ENCODE assay signal across 8 mouse cellular contexts in the genomic region with DNA sequence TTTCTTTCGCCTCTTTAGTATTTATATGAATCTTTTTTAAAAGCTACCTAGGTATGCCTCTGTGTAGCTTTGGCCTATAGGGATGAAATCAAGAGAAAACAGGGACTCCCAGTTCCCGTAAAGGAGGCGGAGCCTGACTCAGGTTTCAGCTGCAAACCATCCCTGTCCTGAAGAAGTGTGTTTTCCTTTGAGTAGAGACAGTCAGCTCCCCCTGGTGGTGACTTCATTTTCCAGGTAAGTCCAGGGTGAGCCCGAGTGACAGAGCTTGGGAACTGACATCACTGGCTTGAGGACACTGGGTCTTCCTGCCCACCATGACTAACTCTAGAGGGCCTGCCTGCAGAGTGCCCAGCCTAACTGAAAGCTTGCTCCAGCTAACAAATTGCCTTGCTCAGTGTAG. TPM values are rescaled to one million over a fixed set of nuclear protein-coding genes. Genes with fewer than 3 reads are reported as not detected.
DNase-seq lines count a peak whose midpoint lies in the region; ATAC-seq lines count a peak whose summit lies in the region.

No protein-coding gene starts in this region.

- WGBS in embryonic facial prominence, embryonic 12.5 days = 33% methylated on average over 4 of the region's 4 CpGs
- WGBS in intestine, embryonic 15.5 days = 33% methylated on average over 4 of the region's 4 CpGs

- H3K4me1 ChIP-seq in embryonic facial prominence, embryonic 12.5 days = no peaks in the 10 kb centered on the region
- no peaks in the 10 kb centered on the region for H3K4me1 ChIP-seq in intestine, embryonic 15.5 days (replicated peaks)

- no peak overlapping the region for H3K27ac ChIP-seq in embryonic facial prominence, embryonic 12.5 days
- no peak overlapping the region for H3K27ac ChIP-seq in intestine, embryonic 15.5 days

- H3K36me3 ChIP-seq in embryonic facial prominence, embryonic 12.5 days = no peaks in the 10 kb centered on the region
- H3K36me3 ChIP-seq in intestine, embryonic 15.5 days = no peaks in the 10 kb centered on the region

- no peak overlapping the region for H3K4me3 ChIP-seq in embryonic facial prominence, embryonic 12.5 days
- H3K4me3 ChIP-seq in intestine, embryonic 15.5 days (replicated peaks) = no peak overlapping the region

- H3K9ac ChIP-seq in embryonic facial prominence, embryonic 12.5 days = no peak overlapping the region
- H3K9ac ChIP-seq in intestine, embryonic 15.5 days = no peak overlapping the region

- intact Hi-C loops in left cerebral cortex, postnatal 10 days (cut with DNase I) = no loop called here

- DNase-seq in urinary bladder, adult 18-20 months (ENCODE audit: low spot score in 2 of 2) = peak; percentile 22 to 56
- no peak for DNase-seq in urinary bladder, postnatal 10 days (ENCODE audit: low spot score)
- DNase-seq in adrenal gland, postnatal 36 days = peak; percentile 50 to 69
- peak; percentile 40 to 57 for DNase-seq in left cerebral cortex, postnatal 10 days (ENCODE audit: extremely low spot score in 1 of 2, low spot score in 2 of 2)
- DNase-seq in thymus, postnatal 36 days = peak; percentile 41 to 48

- no peak overlapping the region for H3K4me2 ChIP-seq in embryonic facial prominence, embryonic 12.5 days (replicated peaks)
- no peak overlapping the region for H3K4me2 ChIP-seq in intestine, embryonic 15.5 days (replicated peaks)

- H3K9me3 ChIP-seq in embryonic facial prominence, embryonic 12.5 days = no peaks in the 10 kb centered on the region
- H3K9me3 ChIP-seq in intestine, embryonic 15.5 days = no peaks in the 10 kb centered on the region

- 0 out of 2 replicates have a peak, but pooled peaks have one; percentile 41 for ATAC-seq in embryonic facial prominence, embryonic 12.5 days (ENCODE audit: insufficient number of reproducible peaks, insufficient read depth, low FRiP score, low TSS enrichment)
- ATAC-seq in intestine, embryonic 15.5 days = peak; percentile 51; the same call in 1 of the 2 replicates
- ATAC-seq in monocyte, adult 5-6 weeks (replicated peaks; ENCODE audit: insufficient number of reproducible peaks, low FRiP score, low TSS enrichment, poor library complexity, severe bottlenecking) = 0 out of 2 replicates have a peak, but pooled peaks have one; percentile 42

- H3K27me3 ChIP-seq in embryonic facial prominence, embryonic 12.5 days = no peaks in the 10 kb centered on the region
- H3K27me3 ChIP-seq in intestine, embryonic 15.5 days (replicated peaks) = no peaks in the 10 kb centered on the region

RNA-seq across cellular contexts. Expression of a gene that starts 7.3 kb away (rescaled TPM):
- 1 to 10 TPM in 1 of 2 experiments, under 1 TPM in 1; 0.49 to 2.1 TPM for total RNA-seq in adrenal gland, postnatal 36 days (2021)
- 0.38 and 0.41 TPM in 2 replicates for polyA plus RNA-seq in embryonic facial prominence, embryonic 12.5 days (2016; fragmentation: Nextera tagmentation; extraction: Ambion mirVana)
- polyA plus RNA-seq in intestine, embryonic 15.5 days (2015; fragmentation: Nextera tagmentation; extraction: Ambion mirVana) = 0.78 and 1.1 TPM in 2 replicates
- total RNA-seq in left cerebral cortex, postnatal 10 days (2021) = under 1 TPM; 0.24 to 0.67 TPM
- total RNA-seq in monocyte, adult 5-6 weeks (2017) = 3.1 to 7.7 TPM (median 4.9 TPM) in 3 replicates

RNA-seq across cellular contexts. Expression of a gene that starts 43.4 kb away (rescaled TPM):
- 1 to 10 TPM; 2.3 to 4.0 TPM for total RNA-seq in adrenal gland, postnatal 36 days (2021)
- 13.9 and 14.3 TPM in 2 replicates for polyA plus RNA-seq in embryonic facial prominence, embryonic 12.5 days (2016; fragmentation: Nextera tagmentation; extraction: Ambion mirVana)
- 7.5 and 8.8 TPM in 2 replicates for polyA plus RNA-seq in intestine, embryonic 15.5 days (2015; fragmentation: Nextera tagmentation; extraction: Ambion mirVana)
- total RNA-seq in left cerebral cortex, postnatal 10 days (2021) = 1 to 10 TPM; 5.4 to 6.4 TPM
- total RNA-seq in monocyte, adult 5-6 weeks (2017) = 0.53 to 4.3 TPM (median 2.5 TPM) in 3 replicates

RNA-seq across cellular contexts. Expression of a gene that starts 58.6 kb away (rescaled TPM):
- total RNA-seq in adrenal gland, postnatal 36 days (2021) = 1 to 10 TPM in 1 of 2 experiments, under 1 TPM in 1; 0.73 to 1.9 TPM
- 2.0 and 2.3 TPM in 2 replicates for polyA plus RNA-seq in embryonic facial prominence, embryonic 12.5 days (2016; fragmentation: Nextera tagmentation; extraction: Ambion mirVana)
- 0.78 and 0.79 TPM in 2 replicates for polyA plus RNA-seq in intestine, embryonic 15.5 days (2015; fragmentation: Nextera tagmentation; extraction: Ambion mirVana)
- under 1 TPM in 1 of 2 experiments, not detected in 1; 0.17 TPM for total RNA-seq in left cerebral cortex, postnatal 10 days (2021)
- not detected in 3 replicates for total RNA-seq in monocyte, adult 5-6 weeks (2017)
